Mouse (Mus musculus) megakaryocyte, embryonic 14.5 days (primary cell): Measurements from ENCODE around the gene Arl13b.

ENCODE experiments used
- FLI1 ChIP-seq: IDR thresholded peaks from 2 replicates; pipeline ENCODE4 v1.6.1; 2012; ENCODE audit warnings: low read length, inconsistent platforms, mixed read lengths
- GATA1 ChIP-seq: IDR thresholded peaks from 3 replicates; pipeline ENCODE4 v1.6.1; 2012; ENCODE audit warnings: mixed read lengths, low read length, inconsistent platforms, borderline replicate concordance

GRCm38 (mm10) chr16:62753079-62753478, 93.8 kb downstream of the Arl13b start:
- TF ChIP-seq GATA1 = no peak
- no peak for TF ChIP-seq FLI1
